In genomic region chr4:88045151-88045550, GRCm38 (mm10) we compare ENCODE assay signal across 25 mouse cellular contexts.
"Had no signal": no experiment of that assay in that cellular context is flagged by ENCODE, and none has a peak within 500 bp of the region (broad histone marks: within the 10 kb centered on the region; RNA-seq: fewer than 3 reads in every experiment).

No protein-coding gene starts in this region.

- H3K4me1 ChIP-seq: heart, embryonic 13.5 days; heart, embryonic 15.5 days; hindbrain, embryonic 13.5 days; hindbrain, embryonic 15.5 days; intestine, embryonic 15.5 days; limb, embryonic 10.5 days; limb, embryonic 12.5 days; liver, embryonic 13.5 days had no signal

- H3K9me3 ChIP-seq: heart, embryonic 13.5 days; heart, embryonic 15.5 days; hindbrain, embryonic 15.5 days; intestine, embryonic 15.5 days; limb, embryonic 10.5 days; limb, embryonic 12.5 days; liver, embryonic 13.5 days had no signal

- H3K4me3 ChIP-seq: heart, adult 2 months; heart, embryonic 13.5 days; heart, embryonic 15.5 days; hindbrain, embryonic 13.5 days; hindbrain, embryonic 15.5 days; intestine, embryonic 15.5 days; limb, embryonic 10.5 days; limb, embryonic 12.5 days; liver, embryonic 13.5 days had no signal

- DNase-seq: gastrocnemius, postnatal 14 days; gastrocnemius, postnatal 36 days; heart, adult 2 months; heart, postnatal 14 days; heart, postnatal 36 days; kidney, adult 18-20 months; kidney, adult 8-10 months; kidney, postnatal 14 days; kidney, postnatal 36 days; layer of hippocampus, adult 9-11 months; layer of hippocampus, postnatal 36 days; liver; liver, embryonic 13.5 days had no signal

- H3K27ac ChIP-seq: heart, adult 2 months; heart, embryonic 13.5 days; heart, embryonic 15.5 days; hindbrain, embryonic 13.5 days; hindbrain, embryonic 15.5 days; hindbrain, postnatal 0 days; intestine, embryonic 15.5 days; kidney, postnatal 0 days; limb, embryonic 10.5 days; limb, embryonic 12.5 days; liver, embryonic 13.5 days had no signal

- H3K4me2 ChIP-seq: heart, embryonic 11.5 days; heart, embryonic 13.5 days; heart, embryonic 15.5 days; hindbrain, embryonic 13.5 days; hindbrain, embryonic 15.5 days; intestine, embryonic 15.5 days; limb, embryonic 12.5 days; liver, embryonic 11.5 days; liver, embryonic 13.5 days had no signal

- H3K36me3 ChIP-seq: heart, embryonic 13.5 days; heart, embryonic 15.5 days; hindbrain, embryonic 13.5 days; hindbrain, embryonic 15.5 days; intestine, embryonic 15.5 days; limb, embryonic 10.5 days; limb, embryonic 12.5 days; liver, embryonic 13.5 days had no signal

- ATAC-seq: hindbrain, postnatal 0 days; intestine, embryonic 15.5 days; intestine, postnatal 0 days had no signal

- H3K9ac ChIP-seq: heart, embryonic 13.5 days; heart, embryonic 15.5 days; hindbrain, embryonic 13.5 days; hindbrain, embryonic 15.5 days; intestine, embryonic 15.5 days; limb, embryonic 12.5 days; liver, embryonic 13.5 days had no signal

- H3K27me3 ChIP-seq: heart, embryonic 13.5 days; heart, embryonic 15.5 days; hindbrain, embryonic 13.5 days; hindbrain, embryonic 15.5 days; intestine, embryonic 15.5 days; limb, embryonic 12.5 days; liver, embryonic 13.5 days had no signal
